Mouse (Mus musculus): Measurements from ENCODE around the gene Aox3.

GRCm38 (mm10) chr1:58228086-58228485, 115.2 kb downstream of the Aox3 start:
- TF ChIP-seq POLR2A (IDR thresholded peaks at IDR 0.05; ENCODE audit: low read depth, low read length) (no peak), CTCF (IDR thresholded peaks at IDR 0.05; ENCODE audit: borderline replicate concordance, insufficient read depth, low read length) (no peak)

All from embryonic fibroblast, embryonic 13.5 days (primary cell).